Mouse (Mus musculus): ENCODE measurements around the gene Srprb.

GRCm38 (mm10) chr9:103214281-103214680 lies 12.3 kb upstream of the Srprb start:
- TF ChIP-seq GATA1 (IDR thresholded peaks at IDR 0.05; ENCODE audit: borderline replicate concordance, low read length) (no peak), CTCF (IDR thresholded peaks at IDR 0.05; ENCODE audit: low read depth, low read length) (no peak)
